Mouse (Mus musculus) gastrocnemius, adult 2 months (tissue): ENCODE data around the gene Kcns3. TPM values are rescaled to one million over a fixed set of nuclear protein-coding genes. Genes with fewer than 3 reads are reported as not detected.
A peak's percentile ranks its signal among the peaks of the same experiment; 100 is the strongest.
"Not testable (repeated sequence)": the region's sequence is repeated elsewhere in the genome, so short reads cannot be mapped to it uniquely, and the experiment has no call there.

Experiments
- DNase-seq: peaks from one replicate; pipeline ENCODE4 v3.0.0; 2022
- H3K27ac ChIP-seq: fragments of 200-600 bp; 2 replicates; pipeline ENCODE4 v1.8.1; 2022; ENCODE audit warnings: mild to moderate bottlenecking
- H3K4me3 ChIP-seq: fragments of 200-600 bp; 2 replicates; pipeline ENCODE4 v1.8.1; 2022; ENCODE audit warnings: mild to moderate bottlenecking, moderate library complexity
- CTCF ChIP-seq: fragments of 200-600 bp; IDR thresholded peaks from 2 replicates; pipeline ENCODE4 v1.8.1; 2022; ENCODE audit warnings: antibody characterized with exemption, mild to moderate bottlenecking, moderate library complexity
- intact Hi-C: fragments of 180-260 bp; cut with DNase I; formaldehyde crosslinking; loops from one replicate; pipeline ENCODE4 v1.15.1; 2025
- total RNA-seq, 2 experiments: library from RNA; stranded (reverse); gene quantifications; 2 replicates each; pipeline ENCODE4 v1.2.3; 2021

The Kcns3 gene
- total RNA-seq, 2 experiments from 2014 or later: 0.33 to 0.69 TPM

- TF ChIP-seq CTCF: peak; percentile 8; the same call in 1 of the 2 replicates
- intact Hi-C loops: no loop called here
- Histone ChIP-seq H3K27ac (peak overlapping the region; percentile 58; the same call in 1 of the 2 replicates), H3K4me3 (peak overlapping the region; percentile 78)
- peak; percentile 65 for DNase-seq
Observed at GRCm38 (mm10) chr12:11150192-11150935, 492 bp downstream of the Kcns3 start.

- intact Hi-C loops: no loop called here
- Histone ChIP-seq H3K4me3 (peak overlapping the region; percentile 78), H3K27ac (peak overlapping the region; percentile 58)
- peak; percentile 67 for DNase-seq
- no peak; the same call in 1 of the 2 replicates for TF ChIP-seq CTCF
Observed at GRCm38 (mm10) chr12:11149421-11150191, 1.2 kb downstream of the Kcns3 start.

- Histone ChIP-seq H3K4me3 (peak overlapping the region; percentile 78), H3K27ac (no peak overlapping the region)
- no peak for DNase-seq
- intact Hi-C loops: no loop called here
- no peak for TF ChIP-seq CTCF
Observed at GRCm38 (mm10) chr12:11149121-11149420, 1.8 kb downstream of the Kcns3 start.

GRCm38 (mm10) chr12:11144894-11145293, 6.0 kb downstream of the Kcns3 start:
- no peak overlapping the region for H3K4me3 ChIP-seq
- TF ChIP-seq CTCF: no peak
- DNase-seq: no peak
- H3K27ac ChIP-seq: no peak overlapping the region
- intact Hi-C loops: no loop called here

GRCm38 (mm10) chr12:11132418-11132817, 18.4 kb downstream of the Kcns3 start:
- TF ChIP-seq CTCF: no peak
- intact Hi-C loops: no loop called here
- Histone ChIP-seq H3K4me3 (no peak overlapping the region), H3K27ac (no peak overlapping the region)
- no peak for DNase-seq

- Histone ChIP-seq H3K27ac (no peak overlapping the region), H3K4me3 (no peak overlapping the region)
- TF ChIP-seq CTCF: no peak
- intact Hi-C loops: no loop called here
- DNase-seq: no peak
Observed at GRCm38 (mm10) chr12:11129188-11129587, 21.7 kb downstream of the Kcns3 start.

- intact Hi-C loops: no loop called here
- DNase-seq: no peak
- Histone ChIP-seq H3K4me3 (no peak overlapping the region), H3K27ac (no peak overlapping the region)
- no peak for TF ChIP-seq CTCF
Observed at GRCm38 (mm10) chr12:11126186-11126759, 24.6 kb downstream of the Kcns3 start.

- no peak for DNase-seq
- no peak for TF ChIP-seq CTCF
- intact Hi-C loops: no loop called here
Observed at GRCm38 (mm10) chr12:11101565-11101964, 49.3 kb downstream of the Kcns3 start.

GRCm38 (mm10) chr12:11088626-11089372, 62.1 kb downstream of the Kcns3 start:
- peak; percentile 17 for DNase-seq
- no peak overlapping the region for H3K4me3 ChIP-seq
- TF ChIP-seq CTCF: no peak
- H3K27ac ChIP-seq: no peak overlapping the region
- intact Hi-C loops: no loop called here

More at GRCm38 (mm10) chr12:11101565-11101964, 49.3 kb downstream of the Kcns3 start:
- Histone ChIP-seq H3K4me3 (no peak overlapping the region), H3K27ac (no peak overlapping the region)

GRCm38 (mm10) chr12:11086866-11087265, 64.0 kb downstream of the Kcns3 start:
- no peak for TF ChIP-seq CTCF
- intact Hi-C loops: no loop called here
- no peak overlapping the region for H3K4me3 ChIP-seq
- no peak overlapping the region for H3K27ac ChIP-seq
- DNase-seq: no peak

GRCm38 (mm10) chr12:11071079-11071478, 79.8 kb downstream of the Kcns3 start:
- no peak for DNase-seq
- no peak overlapping the region for H3K4me3 ChIP-seq
- intact Hi-C loops: no loop called here
- no peak for TF ChIP-seq CTCF
- no peak overlapping the region for H3K27ac ChIP-seq

- no peak for TF ChIP-seq CTCF
- H3K4me3 ChIP-seq: no peak overlapping the region
- intact Hi-C loops: no loop called here
- no peak overlapping the region for H3K27ac ChIP-seq
- no peak for DNase-seq
Observed at GRCm38 (mm10) chr12:11066865-11067264, 84.0 kb downstream of the Kcns3 start.

- H3K4me3 ChIP-seq, intact Hi-C loops, H3K27ac ChIP-seq, DNase-seq: not testable (repeated sequence)
Observed at GRCm38 (mm10) chr12:11052676-11053075, 98.2 kb downstream of the Kcns3 start.
